14 mouse cellular contexts compared by ENCODE assay signal in genomic region chr19:34270106-34270726, GRCm38 (mm10). TPM values are rescaled to one million over a fixed set of nuclear protein-coding genes. Genes with fewer than 3 reads are reported as not detected.
A peak's percentile ranks its signal among the peaks of the same experiment; 100 is the strongest.
DNase-seq lines count a peak whose midpoint lies in the region; ATAC-seq and TF ChIP-seq lines count a peak whose summit lies in the region.
"Had no signal": no experiment of that assay in that cellular context is flagged by ENCODE, and none has a peak within 500 bp of the region (broad histone marks: within the 10 kb centered on the region; RNA-seq: fewer than 3 reads in every experiment).

No protein-coding gene starts in this region.

- TF ChIP-seq CTCF in stomach, postnatal 0 days (IDR thresholded peaks at IDR 0.05; ENCODE audit: low read depth), result no peak

- 0 out of 2 replicates have a peak overlapping the region, but pooled peaks have one; percentile 2 for H3K9ac ChIP-seq in stomach, postnatal 0 days (ENCODE audit: low read length)
- no peak overlapping the region for H3K9ac ChIP-seq in hindbrain, embryonic 13.5 days
- H3K9ac ChIP-seq: embryonic facial prominence, embryonic 12.5 days; forebrain, postnatal 0 days; heart, embryonic 15.5 days had no signal

- no peaks in the 10 kb centered on the region for H3K36me3 ChIP-seq in stomach, postnatal 0 days (ENCODE audit: control insufficient read depth, insufficient read depth, low read length)
- H3K36me3 ChIP-seq in hindbrain, embryonic 13.5 days, result no peaks in the 10 kb centered on the region
- H3K36me3 ChIP-seq: embryonic facial prominence, embryonic 12.5 days; G1E; heart, embryonic 15.5 days had no signal

- TF ChIP-seq EP300 in stomach, postnatal 0 days (optimal IDR thresholded peaks at IDR 0.05), result no peak

- H3K27ac ChIP-seq in stomach, postnatal 0 days (replicated peaks), result no peak overlapping the region
- H3K27ac ChIP-seq in hindbrain, embryonic 13.5 days, result no peak overlapping the region
- H3K27ac ChIP-seq: embryonic facial prominence, embryonic 12.5 days; heart, embryonic 15.5 days had no signal

- no peaks in the 10 kb centered on the region for H3K4me1 ChIP-seq in stomach, postnatal 0 days (replicated peaks; ENCODE audit: control insufficient read depth, insufficient read depth)
- H3K4me1 ChIP-seq in hindbrain, embryonic 13.5 days (replicated peaks), result no peaks in the 10 kb centered on the region
- H3K4me1 ChIP-seq: embryonic facial prominence, embryonic 12.5 days; heart, embryonic 15.5 days had no signal

- H3K9me3 ChIP-seq in stomach, postnatal 0 days (ENCODE audit: control insufficient read depth, low read length), result no peaks in the 10 kb centered on the region
- H3K9me3 ChIP-seq in hindbrain, embryonic 13.5 days, result no peaks in the 10 kb centered on the region
- H3K9me3 ChIP-seq: embryonic facial prominence, embryonic 12.5 days; G1E; heart, embryonic 15.5 days had no signal

- ATAC-seq in stomach, postnatal 0 days (ENCODE audit: low FRiP score, low TSS enrichment), result peak; percentile 94
- ATAC-seq in hindbrain, embryonic 13.5 days (ENCODE audit: low FRiP score), result no peak
- ATAC-seq: forebrain, postnatal 0 days had no signal

- H3K27me3 ChIP-seq in stomach, postnatal 0 days (ENCODE audit: control insufficient read depth, insufficient read depth, low read length), result no peaks in the 10 kb centered on the region
- H3K27me3 ChIP-seq in hindbrain, embryonic 13.5 days, result no peaks in the 10 kb centered on the region
- H3K27me3 ChIP-seq: embryonic facial prominence, embryonic 12.5 days; heart, embryonic 15.5 days had no signal

- no peak overlapping the region for H3K4me2 ChIP-seq in stomach, postnatal 0 days (replicated peaks; ENCODE audit: low read depth)
- no peak overlapping the region for H3K4me2 ChIP-seq in hindbrain, embryonic 13.5 days
- H3K4me2 ChIP-seq: embryonic facial prominence, embryonic 12.5 days; heart, embryonic 15.5 days had no signal

- H3K4me3 ChIP-seq in stomach, postnatal 0 days (ENCODE audit: low read depth, low read length), result no peak overlapping the region
- no peak overlapping the region for H3K4me3 ChIP-seq in hindbrain, embryonic 13.5 days
- H3K4me3 ChIP-seq: embryonic facial prominence, embryonic 12.5 days; heart, embryonic 15.5 days had no signal

- peak; percentile 18 for DNase-seq in layer of hippocampus, adult 11-12 months (ENCODE audit: low spot score)
- DNase-seq in layer of hippocampus, postnatal 25 days (ENCODE audit: extremely low spot score in 1 of 2, low spot score in 1 of 2), result no peak
- peak; percentile 24 for DNase-seq in adipocyte (ENCODE audit: low spot score)
- DNase-seq in lung, postnatal 25 days (ENCODE audit: low spot score), result peak; percentile 59
- peak; percentile 80 for DNase-seq in stomach, postnatal 0 days (ENCODE audit: low spot score)
- DNase-seq in urinary bladder, postnatal 4 days (ENCODE audit: low spot score in 2 of 2), result no peak
- no peak for DNase-seq in adrenal gland, postnatal 4 days (ENCODE audit: low spot score in 2 of 2)
- DNase-seq: forebrain, postnatal 0 days; kidney, postnatal 36 days; liver had no signal

- WGBS in stomach, postnatal 0 days, result 76% methylated on average over 11 of the region's 11 CpGs
- WGBS in hindbrain, embryonic 13.5 days, result 88% methylated on average over 11 of the region's 11 CpGs

RNA-seq across cellular contexts. Expression of gene Acta2, which starts 14.8 kb away (rescaled TPM):
- 10 to 100 TPM; 14.5 to 16.3 TPM for total RNA-seq in layer of hippocampus, postnatal 25 days (2021)
- polyA plus RNA-seq in stomach, postnatal 0 days (2015; fragmentation: Nextera tagmentation; extraction: Ambion mirVana), result 3,095 and 3,545 TPM in 2 replicates
- 10 to 100 TPM; 53.5 to 73.3 TPM for total RNA-seq in adrenal gland, postnatal 4 days (2021)
- polyA plus RNA-seq in hindbrain, embryonic 13.5 days (2015; fragmentation: Nextera tagmentation; extraction: Ambion mirVana), result 19.5 and 30.0 TPM in 2 replicates
- total RNA-seq: G1E had no signal
- polyA plus RNA-seq: G1E had no signal

RNA-seq across cellular contexts. Expression of gene Fas, which starts 20.2 kb away (rescaled TPM):
- 1 to 10 TPM in 1 of 2 experiments, under 1 TPM in 1; 0.61 to 2.0 TPM for total RNA-seq in layer of hippocampus, postnatal 25 days (2021)
- 8.3 and 9.0 TPM in 2 replicates for polyA plus RNA-seq in stomach, postnatal 0 days (2015; fragmentation: Nextera tagmentation; extraction: Ambion mirVana)
- 1 to 10 TPM; 5.1 to 9.9 TPM for total RNA-seq in adrenal gland, postnatal 4 days (2021)
- 0.62 and 0.94 TPM in 2 replicates for polyA plus RNA-seq in hindbrain, embryonic 13.5 days (2015; fragmentation: Nextera tagmentation; extraction: Ambion mirVana)
- total RNA-seq: G1E had no signal
- polyA plus RNA-seq: G1E had no signal

Comparison
In these comparisons a context has a peak if more than half of its experiments do, and no peak if none do; other contexts are left out.
1. DNase-seq: peak in layer of hippocampus, adult 11-12 months (single experiment), adipocyte (single experiment), lung, postnatal 25 days (single experiment) and stomach, postnatal 0 days (single experiment); none in layer of hippocampus, postnatal 25 days (0 of 2), urinary bladder, postnatal 4 days (0 of 2) and adrenal gland, postnatal 4 days (0 of 2).